Mouse (Mus musculus): ENCODE data around the gene Srrm4. TPM values are rescaled to one million over a fixed set of nuclear protein-coding genes. Genes with fewer than 3 reads are reported as not detected.

The Srrm4 gene
- polyA plus RNA-seq, 1 experiment from 2014 or later: 0.90 TPM

- Histone ChIP-seq H3K27ac (no peak overlapping the region), H3K4me3 (no peak overlapping the region), H3K36me3 (peaks cover 9% of the 10 kb centered on the region), H3K4me1 (peaks cover 14% of the 10 kb centered on the region; the same call in 1 of the 2 replicates), H3K27me3 (ENCODE audit: insufficient read depth, poor library complexity, severe bottlenecking) (no peaks in the 10 kb centered on the region), H3K9me3 (no peaks in the 10 kb centered on the region)
- WGBS: 80% methylated on average over 2 of the region's 2 CpGs
- no peak for DNase-seq (ENCODE audit: low spot score)
Measured at GRCm38 (mm10) chr5:116404063-116404462, 187.6 kb downstream of the Srrm4 start.

GRCm38 (mm10) chr5:116400801-116401200 lies 190.8 kb downstream of the Srrm4 start:
- H3K27me3 ChIP-seq (ENCODE audit: insufficient read depth, poor library complexity, severe bottlenecking): no peaks in the 10 kb centered on the region
- H3K36me3 ChIP-seq: no peaks in the 10 kb centered on the region
- H3K4me3 ChIP-seq: no peak overlapping the region
- H3K4me1 ChIP-seq: peaks cover 19% of the 10 kb centered on the region; the same call in 1 of the 2 replicates
- DNase-seq (ENCODE audit: low spot score): no peak
- whole genome bisulfite sequencing: 89% methylated on average over 3 of the region's 3 CpGs
- no peaks in the 10 kb centered on the region for H3K9me3 ChIP-seq
- no peak overlapping the region for H3K27ac ChIP-seq

- 72% methylated on average over 8 of the region's 8 CpGs for WGBS
Measured at GRCm38 (mm10) chr5:116400042-116400730, 191.4 kb downstream of the Srrm4 start.

GRCm38 (mm10) chr5:116396104-116396503 lies 195.5 kb downstream of the Srrm4 start:
- H3K27ac ChIP-seq: no peak overlapping the region
- 69% methylated on average over 5 of the region's 5 CpGs for WGBS
- H3K9me3 ChIP-seq: no peaks in the 10 kb centered on the region
- H3K4me3 ChIP-seq: no peak overlapping the region
- H3K36me3 ChIP-seq: no peaks in the 10 kb centered on the region
- DNase-seq (ENCODE audit: low spot score): no peak
- no peaks in the 10 kb centered on the region for H3K27me3 ChIP-seq (ENCODE audit: insufficient read depth, poor library complexity, severe bottlenecking)
- H3K4me1 ChIP-seq: peaks cover 29% of the 10 kb centered on the region

More at GRCm38 (mm10) chr5:116400042-116400730, 191.4 kb downstream of the Srrm4 start:
- DNase-seq (ENCODE audit: low spot score): no peak
- peaks cover 25% of the 10 kb centered on the region; the same call in 1 of the 2 replicates for H3K4me1 ChIP-seq
- H3K36me3 ChIP-seq: no peaks in the 10 kb centered on the region
- no peaks in the 10 kb centered on the region for H3K9me3 ChIP-seq
- no peak overlapping the region for H3K27ac ChIP-seq
- no peaks in the 10 kb centered on the region for H3K27me3 ChIP-seq (ENCODE audit: insufficient read depth, poor library complexity, severe bottlenecking)
- H3K4me3 ChIP-seq: no peak overlapping the region

GRCm38 (mm10) chr5:116392603-116393002 lies 199.0 kb downstream of the Srrm4 start:
- DNase-seq (ENCODE audit: low spot score): peak; percentile 82
- no peaks in the 10 kb centered on the region for H3K9me3 ChIP-seq
- WGBS: 58% methylated on average over 9 of the region's 9 CpGs
- H3K27me3 ChIP-seq (ENCODE audit: insufficient read depth, poor library complexity, severe bottlenecking): no peaks in the 10 kb centered on the region
- H3K4me1 ChIP-seq: peaks cover 30% of the 10 kb centered on the region
- no peak overlapping the region for H3K27ac ChIP-seq
- no peaks in the 10 kb centered on the region for H3K36me3 ChIP-seq
- no peak overlapping the region for H3K4me3 ChIP-seq

GRCm38 (mm10) chr5:116389856-116390542 lies 201.6 kb downstream of the Srrm4 start:
- Histone ChIP-seq H3K9me3 (no peaks in the 10 kb centered on the region), H3K36me3 (no peaks in the 10 kb centered on the region), H3K4me3 (no peak overlapping the region), H3K27ac (no peak overlapping the region), H3K4me1 (peaks cover 10% of the 10 kb centered on the region), H3K27me3 (ENCODE audit: insufficient read depth, poor library complexity, severe bottlenecking) (no peaks in the 10 kb centered on the region)
- DNase-seq (ENCODE audit: low spot score): no peak
- WGBS: 59% methylated on average over 15 of the region's 15 CpGs

- H3K9me3 ChIP-seq: no peaks in the 10 kb centered on the region
- H3K4me3 ChIP-seq: no peak overlapping the region
- DNase-seq (ENCODE audit: low spot score): no peak
- H3K27me3 ChIP-seq (ENCODE audit: insufficient read depth, poor library complexity, severe bottlenecking): no peaks in the 10 kb centered on the region
- no peak overlapping the region for H3K27ac ChIP-seq
- WGBS: 71% methylated on average over 4 of the region's 4 CpGs
- peaks cover 8% of the 10 kb centered on the region for H3K4me1 ChIP-seq
- no peaks in the 10 kb centered on the region for H3K36me3 ChIP-seq
Measured at GRCm38 (mm10) chr5:116389321-116389720, 202.3 kb downstream of the Srrm4 start.

Other genes starting within 250 kb of the Srrm4 start
- gene Hspb8, start 169.0 kb downstream of the Srrm4 start, polyA plus RNA-seq (2016; fragmentation: Nextera tagmentation; extraction: Ambion mirVana): 26.9 and 40.5 TPM in 2 replicates